Mouse (Mus musculus) liver, embryonic 12.5 days (tissue): Measurements from ENCODE around the gene Smurf2. TPM values are rescaled to one million over a fixed set of nuclear protein-coding genes. Genes with fewer than 3 reads are reported as not detected.

Experiments used
- microRNA-seq: library from miRNA; unstranded; fragments of <30 nt; microRNA quantifications from one replicate; pipeline ENCODE4, GENCODE M21; 2017
- polyA plus RNA-seq: library from polyadenylated mRNA; unstranded; fragments of >200 nt; fragmentation: Nextera tagmentation; extraction: Ambion mirVana; gene quantifications from 2 replicates; pipeline ENCODE4 v1.2.1, GENCODE M21; 2016

Gene Smurf2
- polyA plus RNA-seq, 1 experiment from 2014 or later = 5.1 TPM

Small RNA genes lying within 50 kb of the gene (microRNA-seq; reads per million reads assigned to microRNA genes)
- gene Gm25994 = not detected
- gene Gm27322 = 3.2 reads per million
- gene Mir3064 = 10.2 reads per million, percentile 22 among the genes with 10 or more reads in this experiment

Other genes with a start within 250 kb of the Smurf2 start
- gene Pecam1, start 170.1 kb downstream of the Smurf2 start, polyA plus RNA-seq = 10.7 and 12.3 TPM in 2 replicates
- 2.2 and 2.7 TPM in 2 replicates for gene Milr1, start 169.5 kb downstream of the Smurf2 start, polyA plus RNA-seq
- gene Polg2, start 141.2 kb downstream of the Smurf2 start, polyA plus RNA-seq = 7.0 and 7.3 TPM in 2 replicates
- 174 and 177 TPM in 2 replicates for gene Ddx5, start 131.5 kb downstream of the Smurf2 start, polyA plus RNA-seq
- gene Cep95, start 131.5 kb downstream of the Smurf2 start, polyA plus RNA-seq = 12.6 and 12.7 TPM in 2 replicates
- 360 and 381 TPM in 2 replicates for gene Kpna2, start 78.8 kb upstream of the Smurf2 start, polyA plus RNA-seq
- 1.5 and 2.0 TPM in 2 replicates for gene 1810010H24Rik, start 105.0 kb upstream of the Smurf2 start, polyA plus RNA-seq
- gene Bptf, start 211.4 kb upstream of the Smurf2 start, polyA plus RNA-seq = 12.6 and 12.7 TPM in 2 replicates